Mouse (Mus musculus): ENCODE measurements around the gene Maco1. TPM values are rescaled to one million over a fixed set of nuclear protein-coding genes. Genes with fewer than 3 reads are reported as not detected.

The Maco1 gene
- polyA plus RNA-seq, 1 experiment from 2014 or later, result 115 TPM

DNA sequence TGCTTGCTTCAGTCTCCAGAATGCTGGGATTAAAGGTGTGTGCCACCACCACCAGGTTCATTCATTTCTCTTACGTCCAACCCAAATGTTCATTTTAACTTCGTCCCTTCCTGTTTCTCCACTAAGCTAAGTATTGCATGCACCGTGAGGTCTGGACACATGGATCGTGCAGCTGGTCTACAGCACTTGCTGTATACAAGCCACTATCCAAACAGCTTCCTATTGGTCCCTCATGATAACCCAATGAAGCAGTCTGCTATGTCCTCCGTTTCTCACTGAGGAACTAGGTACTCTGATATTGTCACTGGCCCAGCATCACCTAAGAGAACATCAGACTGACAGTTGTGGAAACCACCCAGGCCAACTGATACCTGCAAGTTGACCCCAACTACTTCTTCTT is 12.6 kb upstream of the Maco1 start:
- Histone ChIP-seq H3K4me3 (ENCODE audit: low read depth, low read length) (no peak overlapping the region), H3K9me3 (ENCODE audit: control insufficient read depth, low read length) (no peaks in the 10 kb centered on the region), H3K4me2 (ENCODE audit: low read depth, low read length) (no peak overlapping the region), H3K36me3 (ENCODE audit: control insufficient read depth, insufficient read depth, low read length) (no peaks in the 10 kb centered on the region), H3K4me1 (ENCODE audit: control insufficient read depth, insufficient read depth, low read length) (no peaks in the 10 kb centered on the region), H3K27ac (ENCODE audit: low read depth, low read length) (no peak overlapping the region), H3K9ac (replicated peaks; ENCODE audit: low read depth, low read length) (no peak overlapping the region), H3K27me3 (ENCODE audit: control insufficient read depth, insufficient read depth, low read length) (0 out of 2 replicates have a peak, but pooled peaks cover 2% of the 10 kb centered on the region)
- 90% methylated on average over 5 of the region's 5 CpGs for WGBS
- ATAC-seq (ENCODE audit: low read depth), result no peak

DNA sequence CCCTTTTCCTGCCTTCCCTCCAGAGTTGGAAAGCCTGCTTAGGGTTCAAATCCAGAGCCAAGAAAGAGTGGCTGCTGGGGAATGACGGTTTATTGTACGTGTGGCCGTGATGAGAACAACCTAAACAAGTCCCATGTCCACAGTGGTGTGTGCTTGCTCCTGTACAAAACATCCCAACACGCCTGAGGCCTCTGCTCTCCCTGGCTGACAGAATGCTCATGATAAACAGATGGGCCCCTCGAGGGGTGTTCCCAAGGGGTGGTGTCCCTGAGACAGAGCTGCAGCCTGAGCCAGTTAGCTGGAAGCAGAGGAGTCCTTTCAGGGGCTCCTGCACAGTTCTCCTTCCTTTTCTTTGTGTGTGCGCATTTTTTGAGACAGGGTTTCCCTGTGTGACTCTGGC is 12.2 kb upstream of the Maco1 start:
- WGBS, result 82% methylated on average over 6 of the region's 6 CpGs
- no peak overlapping the region for H3K4me3 ChIP-seq (ENCODE audit: low read depth, low read length)
- no peaks in the 10 kb centered on the region for H3K36me3 ChIP-seq (ENCODE audit: control insufficient read depth, insufficient read depth, low read length)
- no peaks in the 10 kb centered on the region for H3K4me1 ChIP-seq (ENCODE audit: control insufficient read depth, insufficient read depth, low read length)
- H3K27ac ChIP-seq (ENCODE audit: low read depth, low read length), result no peak overlapping the region
- H3K9ac ChIP-seq (replicated peaks; ENCODE audit: low read depth, low read length), result no peak overlapping the region
- H3K9me3 ChIP-seq (ENCODE audit: control insufficient read depth, low read length), result no peaks in the 10 kb centered on the region
- no peak overlapping the region for H3K4me2 ChIP-seq (ENCODE audit: low read depth, low read length)
- no peak for ATAC-seq (ENCODE audit: low read depth)
- 0 out of 2 replicates have a peak, but pooled peaks cover 2% of the 10 kb centered on the region for H3K27me3 ChIP-seq (ENCODE audit: control insufficient read depth, insufficient read depth, low read length)

DNA sequence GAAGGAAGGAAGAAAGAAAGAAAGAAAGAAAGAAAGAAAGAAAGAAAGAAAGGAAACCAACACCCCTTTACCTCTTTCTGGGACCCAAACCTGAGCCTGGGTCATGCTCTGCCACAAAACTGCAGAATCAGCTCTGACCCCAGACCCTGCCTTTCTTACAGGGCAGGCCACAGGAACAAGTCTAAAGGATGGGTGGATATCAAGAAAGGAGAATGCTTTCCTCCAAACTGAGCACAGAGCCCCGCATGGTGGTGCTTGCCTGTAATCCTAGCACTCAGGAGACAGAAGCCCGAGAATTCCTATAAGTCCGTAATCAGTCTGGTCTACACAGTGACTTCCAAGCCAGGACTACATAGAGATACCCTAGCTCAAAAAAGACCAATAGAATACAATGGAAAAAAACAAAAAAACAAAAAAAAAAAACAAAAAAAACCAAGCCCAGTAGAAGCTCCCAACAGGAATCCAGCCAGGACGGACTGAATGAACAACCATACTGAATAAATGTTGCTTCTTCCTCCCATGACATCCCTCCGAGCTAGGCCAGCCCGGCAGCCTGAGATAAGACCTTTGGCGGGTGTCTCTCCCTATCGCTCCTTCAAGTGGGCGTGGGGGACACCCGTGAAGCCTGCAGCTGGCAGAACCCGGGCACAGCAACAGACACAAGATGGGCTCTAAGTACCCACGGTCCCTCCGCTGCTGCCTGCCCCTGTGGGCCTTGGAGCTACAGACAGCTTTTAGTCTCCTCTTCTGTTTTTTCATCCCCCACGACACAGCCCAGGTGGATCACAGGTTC is 11.0 kb upstream of the Maco1 start, which contains the start of gene Rhd:
Gene Rhd, plus strand, starts transcription at position 600 of the 793 bp plus-strand sequence.
- Histone ChIP-seq H3K9me3 (ENCODE audit: control insufficient read depth, low read length) (no peaks in the 10 kb centered on the region), H3K36me3 (ENCODE audit: control insufficient read depth, insufficient read depth, low read length) (no peaks in the 10 kb centered on the region), H3K27me3 (ENCODE audit: control insufficient read depth, insufficient read depth, low read length) (0 out of 2 replicates have a peak, but pooled peaks cover 2% of the 10 kb centered on the region), H3K4me1 (ENCODE audit: control insufficient read depth, insufficient read depth, low read length) (no peaks in the 10 kb centered on the region), H3K27ac (ENCODE audit: low read depth, low read length) (no peak within 1 kb of the TSS), H3K4me3 (ENCODE audit: low read depth, low read length) (no peak within 1 kb of the TSS), H3K4me2 (ENCODE audit: low read depth, low read length) (no peak within 1 kb of the TSS), H3K9ac (replicated peaks; ENCODE audit: low read depth, low read length) (no peak within 1 kb of the TSS)
- no peak for ATAC-seq (ENCODE audit: low read depth)
- 74% methylated on average over 14 of the region's 14 CpGs for WGBS

DNA sequence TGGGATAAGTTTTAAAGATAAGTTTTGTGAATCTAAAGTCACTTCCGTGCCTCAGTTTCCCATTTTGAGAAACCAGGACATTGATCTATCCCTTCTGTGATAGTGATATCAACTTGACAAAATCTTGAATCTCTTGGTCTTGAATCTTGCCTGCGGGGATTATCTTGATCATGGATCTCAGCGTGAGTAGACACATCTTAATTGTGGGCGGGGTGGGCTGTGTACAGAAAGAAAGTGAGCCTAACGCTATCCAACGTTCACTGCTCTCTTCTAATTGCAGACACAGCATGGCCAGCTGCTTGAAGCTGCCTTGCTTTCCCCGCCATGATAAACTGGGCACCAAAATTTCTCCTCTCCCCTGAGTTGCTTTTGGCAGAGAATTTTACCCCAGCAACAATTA is 9.9 kb upstream of the Maco1 start:
- H3K4me1 ChIP-seq (ENCODE audit: control insufficient read depth, insufficient read depth, low read length), result no peaks in the 10 kb centered on the region
- WGBS, result 88% methylated on average over 7 of the region's 7 CpGs
- no peak overlapping the region for H3K9ac ChIP-seq (replicated peaks; ENCODE audit: low read depth, low read length)
- no peak overlapping the region for H3K4me2 ChIP-seq (ENCODE audit: low read depth, low read length)
- no peak overlapping the region for H3K4me3 ChIP-seq (ENCODE audit: low read depth, low read length)
- no peaks in the 10 kb centered on the region for H3K9me3 ChIP-seq (ENCODE audit: control insufficient read depth, low read length)
- no peaks in the 10 kb centered on the region for H3K27me3 ChIP-seq (ENCODE audit: control insufficient read depth, insufficient read depth, low read length)
- no peak for ATAC-seq (ENCODE audit: low read depth)
- no peaks in the 10 kb centered on the region for H3K36me3 ChIP-seq (ENCODE audit: control insufficient read depth, insufficient read depth, low read length)
- H3K27ac ChIP-seq (ENCODE audit: low read depth, low read length), result no peak overlapping the region

DNA sequence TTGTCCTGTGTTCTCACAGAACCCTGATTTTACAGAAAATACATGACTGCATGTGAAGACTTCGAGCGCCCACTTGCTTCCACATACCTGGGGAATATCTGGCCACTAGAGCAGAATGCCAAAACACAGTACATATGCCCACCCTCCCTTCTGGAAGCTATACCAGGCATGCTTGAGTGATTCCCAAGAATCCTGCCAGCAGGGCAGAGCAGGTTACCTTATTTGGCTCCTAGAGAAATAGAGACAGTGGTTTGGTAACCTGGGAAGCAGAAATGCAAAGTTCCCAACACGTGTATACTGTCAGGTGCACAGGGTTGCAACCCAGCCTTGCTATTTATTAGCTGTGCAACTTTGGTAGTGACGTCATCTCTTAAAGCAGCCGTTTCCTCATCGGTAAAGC is 8.7 kb upstream of the Maco1 start:
- no peaks in the 10 kb centered on the region for H3K9me3 ChIP-seq (ENCODE audit: control insufficient read depth, low read length)
- ATAC-seq (ENCODE audit: low read depth), result no peak
- no peaks in the 10 kb centered on the region for H3K4me1 ChIP-seq (ENCODE audit: control insufficient read depth, insufficient read depth, low read length)
- H3K36me3 ChIP-seq (ENCODE audit: control insufficient read depth, insufficient read depth, low read length), result no peaks in the 10 kb centered on the region
- 88% methylated on average over 6 of the region's 6 CpGs for WGBS
- no peak overlapping the region for H3K4me2 ChIP-seq (ENCODE audit: low read depth, low read length)
- no peaks in the 10 kb centered on the region for H3K27me3 ChIP-seq (ENCODE audit: control insufficient read depth, insufficient read depth, low read length)
- no peak overlapping the region for H3K9ac ChIP-seq (replicated peaks; ENCODE audit: low read depth, low read length)
- no peak overlapping the region for H3K27ac ChIP-seq (ENCODE audit: low read depth, low read length)
- no peak overlapping the region for H3K4me3 ChIP-seq (ENCODE audit: low read depth, low read length)

DNA sequence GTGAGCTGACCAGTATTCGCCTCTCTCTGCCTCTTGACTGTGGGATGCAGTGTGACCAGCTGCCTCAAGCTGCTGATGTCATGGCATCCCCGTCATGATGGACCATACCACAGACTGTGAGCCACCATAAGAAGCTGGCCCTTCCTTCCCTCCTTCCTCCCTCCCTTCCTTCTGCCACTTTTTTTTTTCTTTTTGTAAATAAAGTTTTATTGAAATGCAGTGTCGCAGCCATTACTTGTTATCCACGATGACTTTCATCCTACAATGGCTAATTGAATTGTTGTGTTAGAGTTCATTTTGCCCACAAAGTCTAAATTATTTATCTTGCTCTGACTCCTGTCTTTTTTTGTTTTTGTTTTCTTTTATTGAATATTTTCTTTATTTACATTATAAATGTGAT is 5.3 kb upstream of the Maco1 start:
- Histone ChIP-seq H3K9ac (replicated peaks; ENCODE audit: low read depth, low read length) (no peak overlapping the region), H3K27me3 (ENCODE audit: control insufficient read depth, insufficient read depth, low read length) (no peaks in the 10 kb centered on the region), H3K27ac (ENCODE audit: low read depth, low read length) (no peak overlapping the region), H3K4me3 (ENCODE audit: low read depth, low read length) (no peak overlapping the region), H3K9me3 (ENCODE audit: control insufficient read depth, low read length) (no peaks in the 10 kb centered on the region), H3K4me1 (ENCODE audit: control insufficient read depth, insufficient read depth, low read length) (no peaks in the 10 kb centered on the region), H3K36me3 (ENCODE audit: control insufficient read depth, insufficient read depth, low read length) (no peaks in the 10 kb centered on the region), H3K4me2 (ENCODE audit: low read depth, low read length) (no peak overlapping the region)
- ATAC-seq (ENCODE audit: low read depth), result no peak
- 85% methylated on average over 4 of the region's 4 CpGs for WGBS

DNA sequence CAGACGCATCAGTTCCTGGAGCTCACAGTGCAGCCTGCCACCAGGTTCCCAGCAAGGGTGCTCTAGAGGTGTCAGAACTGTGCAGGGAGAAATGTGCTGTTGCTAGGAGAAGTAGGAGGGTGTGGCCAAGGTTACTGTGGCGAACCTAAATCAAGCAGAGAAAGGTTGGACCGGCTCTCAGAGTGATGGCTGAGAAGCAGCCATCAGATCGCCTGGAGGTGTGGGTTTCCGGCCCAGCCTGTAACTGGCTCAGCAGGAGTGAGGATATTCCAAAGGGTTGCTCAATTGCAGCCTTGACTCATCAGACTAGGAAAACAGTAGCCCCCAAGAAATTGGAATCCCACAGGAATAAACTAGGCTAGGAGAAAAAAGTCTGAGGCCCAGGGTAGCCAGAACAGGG is 3.4 kb upstream of the Maco1 start:
- ATAC-seq (ENCODE audit: low read depth), result no peak
- 27% methylated on average over 5 of the region's 5 CpGs for WGBS
- H3K9ac ChIP-seq (replicated peaks; ENCODE audit: low read depth, low read length), result no peak overlapping the region
- H3K27me3 ChIP-seq (ENCODE audit: control insufficient read depth, insufficient read depth, low read length), result no peaks in the 10 kb centered on the region; the same call in 1 of the 2 replicates
- H3K27ac ChIP-seq (ENCODE audit: low read depth, low read length), result no peak overlapping the region
- no peaks in the 10 kb centered on the region for H3K9me3 ChIP-seq (ENCODE audit: control insufficient read depth, low read length)
- no peak overlapping the region for H3K4me2 ChIP-seq (ENCODE audit: low read depth, low read length)
- no peaks in the 10 kb centered on the region for H3K36me3 ChIP-seq (ENCODE audit: control insufficient read depth, insufficient read depth, low read length)
- no peak overlapping the region for H3K4me3 ChIP-seq (ENCODE audit: low read depth, low read length)
- H3K4me1 ChIP-seq (ENCODE audit: control insufficient read depth, insufficient read depth, low read length), result peaks cover 4% of the 10 kb centered on the region; the same call in 1 of the 2 replicates

DNA sequence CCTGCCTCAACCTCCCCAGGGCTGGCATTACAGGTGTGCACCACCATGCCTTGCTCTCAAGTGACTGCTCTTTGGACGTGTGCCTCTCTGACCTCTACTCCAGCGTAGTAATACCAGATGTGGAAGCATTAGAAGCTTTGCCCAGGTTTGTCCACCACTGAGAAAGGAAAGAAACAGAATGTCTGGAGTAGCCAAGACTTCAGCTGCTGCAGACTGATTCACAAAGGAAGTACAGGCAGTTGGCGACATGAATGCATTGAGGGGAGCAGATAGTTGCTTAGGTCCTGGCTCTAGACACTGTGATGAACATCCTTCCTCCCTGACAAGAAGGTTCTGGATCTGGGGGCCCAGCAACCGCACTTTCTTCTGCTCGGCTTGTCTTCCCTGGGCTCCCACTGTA is 2.9 kb upstream of the Maco1 start:
- Histone ChIP-seq H3K36me3 (ENCODE audit: control insufficient read depth, insufficient read depth, low read length) (no peaks in the 10 kb centered on the region), H3K4me2 (ENCODE audit: low read depth, low read length) (no peak overlapping the region), H3K9me3 (ENCODE audit: control insufficient read depth, low read length) (no peaks in the 10 kb centered on the region), H3K9ac (replicated peaks; ENCODE audit: low read depth, low read length) (no peak overlapping the region), H3K27ac (ENCODE audit: low read depth, low read length) (no peak overlapping the region), H3K4me1 (ENCODE audit: control insufficient read depth, insufficient read depth, low read length) (peaks cover 8% of the 10 kb centered on the region; the same call in 1 of the 2 replicates), H3K4me3 (ENCODE audit: low read depth, low read length) (no peak overlapping the region), H3K27me3 (ENCODE audit: control insufficient read depth, insufficient read depth, low read length) (no peaks in the 10 kb centered on the region; the same call in 1 of the 2 replicates)
- WGBS, result 64% methylated on average over 5 of the region's 5 CpGs
- ATAC-seq (ENCODE audit: low read depth), result no peak

DNA sequence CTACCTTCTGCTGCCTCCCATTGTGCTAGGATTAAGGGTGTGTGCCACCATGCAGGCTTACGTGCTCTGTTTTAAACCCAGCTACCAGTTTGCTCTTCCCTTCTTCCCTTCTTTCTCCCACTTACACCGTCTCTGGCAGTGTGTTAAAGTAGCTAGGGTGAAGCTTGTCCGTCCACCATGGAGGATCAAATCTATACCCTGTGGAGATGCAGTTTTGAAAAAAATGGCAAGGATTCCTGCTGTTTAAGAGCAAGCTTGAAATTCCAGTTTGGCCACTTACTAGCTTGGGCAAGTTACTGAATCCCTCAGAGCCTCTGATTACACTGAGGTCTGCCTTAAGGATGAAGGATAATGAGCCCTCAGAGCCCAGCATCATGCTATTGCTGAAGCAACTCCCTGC is 2.2 kb upstream of the Maco1 start:
- Histone ChIP-seq H3K36me3 (ENCODE audit: control insufficient read depth, insufficient read depth, low read length) (no peaks in the 10 kb centered on the region), H3K27ac (ENCODE audit: low read depth, low read length) (no peak overlapping the region), H3K4me1 (ENCODE audit: control insufficient read depth, insufficient read depth, low read length) (peaks cover 15% of the 10 kb centered on the region), H3K27me3 (ENCODE audit: control insufficient read depth, insufficient read depth, low read length) (no peaks in the 10 kb centered on the region; the same call in 1 of the 2 replicates), H3K9ac (replicated peaks; ENCODE audit: low read depth, low read length) (no peak overlapping the region), H3K9me3 (ENCODE audit: control insufficient read depth, low read length) (no peaks in the 10 kb centered on the region), H3K4me2 (ENCODE audit: low read depth, low read length) (no peak overlapping the region), H3K4me3 (ENCODE audit: low read depth, low read length) (no peak overlapping the region)
- no peak for ATAC-seq (ENCODE audit: low read depth)
- 51% methylated on average over 3 of the region's 3 CpGs for WGBS
